Mouse (Mus musculus): Measurements from ENCODE around the gene Plekhg6. TPM values are rescaled to one million over a fixed set of nuclear protein-coding genes. Genes with fewer than 3 reads are reported as not detected.
A peak's percentile ranks its signal among the peaks of the same experiment; 100 is the strongest.

Gene Plekhg6
- total RNA-seq, 1 experiment from 2014 or later, result not detected

DNA sequence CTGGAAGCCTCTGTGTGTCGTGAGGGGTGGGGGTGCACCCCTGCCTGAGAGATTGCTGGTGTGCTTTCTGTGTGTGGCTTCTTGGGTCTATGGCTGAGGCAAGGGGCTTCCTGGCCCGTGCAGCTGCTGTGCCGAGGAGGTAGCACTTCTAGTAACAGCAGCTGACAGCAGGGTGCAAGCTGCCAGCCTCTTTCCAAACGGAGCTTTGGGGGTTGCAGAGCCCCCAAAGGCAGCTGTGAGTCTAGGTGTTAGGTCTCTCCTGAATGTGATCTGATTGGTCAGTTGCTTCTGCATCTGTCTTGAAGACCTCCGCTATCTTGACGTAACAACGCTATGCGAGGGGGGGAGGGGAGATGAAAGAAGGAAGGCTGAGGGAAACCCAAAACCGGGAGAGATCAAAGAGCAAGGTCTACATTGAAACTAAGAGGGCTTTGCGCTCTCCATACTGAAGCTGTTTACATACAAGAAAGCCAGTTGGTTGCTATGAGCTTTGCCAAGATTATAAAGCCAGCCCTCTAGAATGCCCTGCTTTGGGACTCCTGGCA is 25.3 kb downstream of the Plekhg6 start:
- peak; percentile 40 for ATAC-seq (replicated peaks; ENCODE audit: low read depth, poor library complexity, severe bottlenecking)

DNA sequence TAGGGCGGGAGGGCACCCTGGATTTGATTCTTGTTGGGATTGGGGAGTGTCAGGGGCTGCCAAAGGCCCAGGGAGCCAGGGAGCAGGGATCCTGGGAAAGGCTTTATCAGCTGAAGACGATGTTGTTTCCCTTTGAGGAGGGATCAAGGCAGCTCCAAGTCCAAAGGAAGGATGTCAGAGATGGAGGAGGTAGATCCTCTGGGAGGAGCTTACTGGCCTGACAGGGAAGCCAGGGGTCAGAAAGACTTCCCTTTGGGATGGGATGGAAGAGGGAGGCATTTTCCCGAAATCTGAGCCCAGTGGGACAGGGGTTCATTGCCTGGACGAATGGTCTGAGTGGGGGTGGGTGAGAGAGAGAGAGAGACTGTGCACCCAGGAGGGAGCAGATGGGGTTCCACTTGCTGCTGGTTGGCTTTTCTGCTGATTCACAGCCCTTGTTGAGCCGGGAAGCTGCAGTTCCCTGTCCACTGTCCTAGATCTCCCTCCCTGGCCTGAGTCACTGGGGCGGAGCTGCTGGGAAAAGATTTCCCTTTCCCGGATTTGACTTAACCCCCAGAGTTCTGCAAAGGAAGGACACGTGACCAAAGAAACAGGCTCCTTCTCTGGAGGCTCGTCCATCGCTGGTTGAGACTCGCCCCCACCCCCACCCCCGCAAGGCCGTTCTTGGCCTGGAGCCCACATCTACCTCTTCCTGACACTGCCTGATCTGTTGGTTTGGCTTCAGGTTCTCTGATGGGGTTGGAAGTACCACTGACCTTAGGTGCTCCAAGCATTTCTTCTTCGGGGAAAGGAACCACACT is 26.0 kb downstream of the Plekhg6 start:
- no peak for ATAC-seq (replicated peaks; ENCODE audit: low read depth, poor library complexity, severe bottlenecking)

DNA sequence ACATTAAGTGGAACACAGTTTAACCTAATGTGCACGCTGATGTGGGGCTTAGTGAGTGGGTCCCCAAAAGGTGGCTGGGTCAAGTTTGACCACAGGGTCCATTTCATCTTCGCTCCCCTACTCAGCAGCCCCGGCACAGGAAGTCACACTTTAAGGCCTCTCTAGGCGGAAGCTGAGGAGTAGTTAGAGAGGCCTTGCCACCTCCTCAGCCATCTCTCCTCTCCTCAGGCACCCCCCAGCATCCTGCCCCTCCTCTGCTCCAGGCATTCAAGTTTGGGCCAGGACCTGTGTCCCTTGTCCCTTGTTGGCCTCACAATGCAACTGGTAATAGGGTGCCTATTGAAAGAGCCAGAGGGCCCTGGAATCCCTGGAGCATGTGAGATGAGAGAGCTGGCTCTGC is 26.9 kb downstream of the Plekhg6 start:
- no peak for ATAC-seq (replicated peaks; ENCODE audit: low read depth, poor library complexity, severe bottlenecking)

DNA sequence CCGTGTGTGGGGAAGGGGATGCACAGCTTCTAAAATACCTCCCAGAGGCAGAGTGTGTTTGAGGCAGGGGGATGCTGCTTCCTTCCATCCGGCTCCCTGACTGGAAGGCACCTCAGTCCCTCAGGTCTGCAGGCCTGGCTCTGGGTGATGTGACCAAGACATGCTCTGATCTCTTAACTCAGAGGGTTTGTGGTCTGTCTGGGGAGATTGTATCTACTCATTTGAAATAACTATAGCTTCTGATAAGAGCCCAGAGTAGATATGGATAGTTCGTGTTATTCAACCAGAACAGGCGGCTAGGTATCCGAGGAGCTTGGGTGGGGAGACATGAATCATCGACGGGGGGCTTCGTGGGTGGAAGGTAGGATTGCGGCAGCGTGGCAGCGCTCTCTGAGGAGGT is 27.4 kb downstream of the Plekhg6 start:
- no peak for ATAC-seq (replicated peaks; ENCODE audit: low read depth, poor library complexity, severe bottlenecking)

GRCm38 (mm10) chr6:125352811-125353210 is 27.8 kb downstream of the Plekhg6 start:
- ATAC-seq (replicated peaks; ENCODE audit: low read depth, poor library complexity, severe bottlenecking), result no peak

DNA sequence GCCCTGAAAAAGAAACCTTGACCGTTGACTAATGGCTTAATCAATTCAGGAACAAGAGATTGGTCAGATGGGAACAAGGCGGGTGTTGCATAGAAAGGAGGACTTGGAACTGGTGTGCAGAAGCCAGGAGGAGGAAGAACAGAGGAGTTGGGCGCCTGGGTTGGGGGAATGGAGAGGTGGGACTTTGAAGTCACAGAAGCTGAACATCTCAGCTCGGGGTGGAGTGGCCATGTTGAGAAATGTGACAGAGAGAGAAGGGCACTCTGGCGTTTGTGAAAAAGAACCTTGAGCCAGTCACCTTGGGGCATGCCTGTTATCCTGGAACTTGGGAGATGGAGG is 28.6 kb downstream of the Plekhg6 start:
- ATAC-seq (replicated peaks; ENCODE audit: low read depth, poor library complexity, severe bottlenecking), result no peak

- no peak for ATAC-seq (replicated peaks; ENCODE audit: low read depth, poor library complexity, severe bottlenecking)
Observed at GRCm38 (mm10) chr6:125351368-125352045, 29.1 kb downstream of the Plekhg6 start.

DNA sequence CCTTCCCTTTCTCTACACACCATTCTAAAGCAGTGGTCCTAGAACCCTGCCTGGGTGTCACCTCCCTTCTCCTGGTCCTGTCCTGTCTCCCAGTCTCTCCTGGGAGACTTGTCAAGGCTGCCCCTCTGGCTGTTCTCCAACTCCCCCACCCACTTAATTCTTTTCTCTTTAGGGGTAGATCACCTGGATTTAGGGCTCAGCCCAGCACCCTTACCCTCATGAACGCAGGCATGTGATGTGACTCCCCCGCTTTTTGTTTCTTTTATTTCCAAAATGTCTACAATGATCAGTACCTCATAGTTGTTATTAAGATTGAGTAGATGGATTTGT is 29.6 kb downstream of the Plekhg6 start:
- ATAC-seq (replicated peaks; ENCODE audit: low read depth, poor library complexity, severe bottlenecking), result no peak

GRCm38 (mm10) chr6:125350231-125350994 is 30.2 kb downstream of the Plekhg6 start:
- peak; percentile 14 for ATAC-seq (replicated peaks; ENCODE audit: low read depth, poor library complexity, severe bottlenecking)

- ATAC-seq (replicated peaks; ENCODE audit: low read depth, poor library complexity, severe bottlenecking), result peak; percentile 76
Observed at GRCm38 (mm10) chr6:125349575-125350230, 30.9 kb downstream of the Plekhg6 start.

DNA sequence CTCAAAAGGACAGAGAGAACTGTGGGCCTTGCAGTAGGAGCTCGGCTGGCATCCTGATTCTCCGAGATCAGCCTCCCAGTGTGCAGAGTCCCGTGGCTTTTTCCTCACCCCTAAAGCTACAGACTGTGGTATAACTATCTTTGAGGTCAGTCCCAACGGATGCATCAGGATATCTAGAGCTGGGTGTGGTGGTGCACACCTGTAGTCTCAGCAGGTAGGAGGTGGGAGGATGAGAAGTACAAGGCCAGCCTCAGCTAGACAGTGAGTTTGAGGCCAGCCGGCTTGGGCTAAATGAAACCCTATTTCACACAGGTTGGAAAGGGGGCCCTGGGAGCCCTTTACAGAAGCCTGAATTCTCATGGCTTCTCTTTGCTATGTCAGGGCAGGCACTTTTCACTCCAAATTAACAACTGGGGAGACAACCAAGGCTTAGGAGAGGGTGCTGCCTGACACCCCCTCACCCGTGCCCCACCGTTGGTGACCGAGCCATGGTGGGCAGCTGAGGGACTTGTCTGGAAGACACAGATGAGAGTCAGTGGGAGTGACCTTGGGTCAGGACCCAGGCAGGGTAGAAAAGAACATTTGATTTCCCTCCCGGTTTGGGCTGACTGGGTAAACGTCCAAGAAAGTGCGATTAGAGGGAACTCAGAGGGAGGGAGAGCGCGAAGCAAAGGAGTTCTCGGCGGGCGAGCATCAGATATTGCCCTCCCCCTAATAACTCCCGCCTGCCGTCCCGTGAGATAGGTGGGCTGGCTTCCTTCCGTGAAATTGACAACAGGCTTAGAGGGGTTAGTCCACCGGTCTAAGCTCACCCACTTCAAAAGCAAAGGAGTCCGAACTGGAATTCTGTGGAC is 31.6 kb downstream of the Plekhg6 start, which contains the start of gene Tnfrsf1a:
Gene Tnfrsf1a (plus strand): TSS at position 642 of the 854 bp plus-strand sequence.
- peak; percentile 22 for ATAC-seq (replicated peaks; ENCODE audit: low read depth, poor library complexity, severe bottlenecking)

GRCm38 (mm10) chr6:125346029-125346428 is 34.6 kb downstream of the Plekhg6 start:
- no peak for ATAC-seq (replicated peaks; ENCODE audit: low read depth, poor library complexity, severe bottlenecking)

DNA sequence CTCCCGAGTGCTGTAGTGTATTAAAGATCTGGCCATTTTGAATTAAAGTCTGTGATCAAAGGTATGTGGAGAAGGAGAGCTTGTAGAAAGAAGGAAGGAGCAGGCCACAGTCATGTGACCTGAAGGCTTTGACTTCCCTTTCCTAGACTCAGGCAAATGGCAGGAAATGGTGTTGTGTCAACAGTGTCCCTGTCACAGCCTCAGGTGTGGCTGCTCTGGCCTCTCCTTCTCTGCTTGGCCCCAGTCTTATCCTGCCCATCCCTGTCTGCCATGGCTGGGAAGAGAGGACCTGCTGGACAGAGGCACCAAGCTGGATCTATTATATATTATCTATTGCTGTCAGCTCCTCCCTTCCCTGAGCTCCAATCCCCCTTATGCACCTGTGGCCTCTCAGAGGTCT is 35.0 kb downstream of the Plekhg6 start:
- peak; percentile 37 for ATAC-seq (replicated peaks; ENCODE audit: low read depth, poor library complexity, severe bottlenecking)

GRCm38 (mm10) chr6:125344866-125345265 is 35.7 kb downstream of the Plekhg6 start:
- no peak for ATAC-seq (replicated peaks; ENCODE audit: low read depth, poor library complexity, severe bottlenecking)

GRCm38 (mm10) chr6:125344084-125344483 is 36.5 kb downstream of the Plekhg6 start:
- ATAC-seq (replicated peaks; ENCODE audit: low read depth, poor library complexity, severe bottlenecking), result no peak

DNA sequence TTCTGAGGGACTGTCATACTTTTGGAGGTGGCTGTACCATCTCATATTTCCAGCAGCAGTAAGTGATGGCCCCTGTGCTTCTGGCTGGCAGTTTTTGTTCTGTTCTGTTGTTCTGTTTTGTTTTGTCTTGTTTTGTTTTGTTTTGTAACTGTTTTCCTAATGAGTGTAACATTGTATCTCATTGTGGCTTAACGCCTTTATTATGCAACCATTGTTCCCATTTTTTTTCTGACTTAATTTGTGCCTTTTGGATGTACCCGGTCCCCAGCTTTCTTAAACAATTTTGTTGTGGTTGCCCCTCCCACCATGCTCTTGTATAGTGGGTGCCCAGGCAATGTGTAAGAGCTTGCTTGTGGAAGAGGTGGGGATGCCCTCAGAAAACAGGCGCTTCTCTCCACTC is 38.4 kb downstream of the Plekhg6 start:
- ATAC-seq (replicated peaks; ENCODE audit: low read depth, poor library complexity, severe bottlenecking), result peak; percentile 28

DNA sequence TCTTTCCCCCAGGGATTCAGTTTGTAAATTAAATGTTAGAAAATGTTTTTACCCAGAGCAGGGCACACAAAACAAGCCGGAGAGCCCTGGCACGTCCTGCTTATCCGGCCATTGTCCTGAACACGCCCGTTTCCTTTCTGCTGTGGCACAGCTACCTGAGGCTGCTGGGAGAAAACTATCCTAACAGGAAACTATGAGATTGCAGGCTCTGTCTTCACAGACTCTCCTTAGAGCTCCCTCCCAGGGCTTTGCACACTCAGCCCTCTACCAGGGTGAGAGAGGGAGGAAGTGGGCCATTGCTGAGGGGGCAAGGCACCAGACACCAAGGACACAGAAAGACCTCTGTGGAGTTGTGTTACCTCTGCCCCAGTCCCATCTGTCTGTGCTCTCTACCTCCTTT is 40.3 kb downstream of the Plekhg6 start:
- ATAC-seq (replicated peaks; ENCODE audit: low read depth, poor library complexity, severe bottlenecking), result peak; percentile 37

GRCm38 (mm10) chr6:125338791-125339660 is 41.6 kb downstream of the Plekhg6 start:
- ATAC-seq (replicated peaks; ENCODE audit: low read depth, poor library complexity, severe bottlenecking), result no peak

Data from common myeloid progenitor, adult 5-6 weeks (primary cell).